Mouse (Mus musculus) bone marrow macrophage, adult 2 months (primary cell): ENCODE measurements around the gene Slc25a36.

Experiments used
- CTCF ChIP-seq: IDR thresholded peaks from 2 replicates; pipeline ENCODE4 v1.5.1; 2012; ENCODE audit warnings: low read depth, mild to moderate bottlenecking, low read length, moderate library complexity
- POLR2A ChIP-seq: IDR thresholded peaks from 2 replicates; pipeline ENCODE4 v1.6.1; 2012; ENCODE audit warnings: mild to moderate bottlenecking, low read depth, low read length, borderline replicate concordance

DNA sequence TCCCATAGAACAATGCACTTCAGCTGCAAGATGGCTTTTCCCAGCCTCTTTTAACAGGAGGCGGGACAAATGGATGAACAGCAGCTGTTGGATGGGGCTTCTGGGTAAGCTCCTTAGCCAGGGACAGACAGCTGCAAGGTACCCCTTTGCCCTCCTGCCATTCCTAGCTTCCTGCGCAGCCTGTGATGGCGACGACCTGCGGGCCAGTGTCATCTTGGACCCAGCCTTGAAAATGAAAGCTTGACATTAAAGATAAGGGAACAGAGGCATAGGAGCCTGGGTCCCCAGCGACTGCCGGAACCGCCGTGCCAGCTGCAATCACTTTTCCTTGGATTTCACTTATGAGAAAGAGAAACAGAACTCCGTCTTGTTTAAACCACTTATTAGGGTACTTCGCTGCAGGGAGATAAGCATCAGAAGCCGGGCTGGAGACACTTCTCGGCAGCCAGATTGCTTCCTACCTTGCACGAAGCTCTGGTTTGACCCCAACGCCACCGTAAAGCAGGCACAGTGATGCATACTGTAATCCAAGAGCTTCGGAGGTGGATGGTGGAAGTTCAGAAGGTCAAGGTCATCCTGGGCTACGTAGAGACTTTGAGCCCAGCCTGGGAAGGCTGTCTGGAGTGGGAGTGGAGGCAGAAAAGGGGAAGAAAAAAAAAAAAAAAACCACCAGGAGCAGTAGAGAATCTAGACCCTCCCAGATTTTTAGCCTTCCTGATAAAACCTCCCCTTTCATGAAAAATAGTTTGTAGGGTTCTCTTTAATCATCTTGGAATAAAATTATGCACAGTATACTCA lies 54.2 kb downstream of the Slc25a36 start:
- TF ChIP-seq CTCF, result no peak
- TF ChIP-seq POLR2A, result no peak
